Mouse (Mus musculus): ENCODE results near the gene Npr2. TPM values are rescaled to one million over a fixed set of nuclear protein-coding genes. Genes with fewer than 3 reads are reported as not detected.

Npr2 gene
- total and polyA plus RNA-seq, 3 experiments, result 0.27 to 2.3 TPM; not detected in 1

GRCm38 (mm10) chr4:43666412-43666811 is 34.7 kb downstream of the Npr2 start:
- peak; percentile 58 for DNase-seq (ENCODE audit: low read depth, low spot score)
- Histone ChIP-seq H3K4me3 (ENCODE audit: control insufficient read depth in 1 of 2, insufficient read depth in 1 of 2, low read depth in 2 of 2, low read length in 2 of 2) (no peak overlapping the region), H3K27me3 (ENCODE audit: control insufficient read depth in 1 of 2, insufficient read depth in 2 of 2, low read length in 2 of 2) (peaks cover 6 to 14% of the 10 kb centered on the region in 2 experiments), H3K36me3 (ENCODE audit: control insufficient read depth in 1 of 2, insufficient read depth in 2 of 2, low read length in 2 of 2) (no peaks in the 10 kb centered on the region; a peak in 1 of 4 replicates), H3K9ac (ENCODE audit: control insufficient read depth, low read depth, low read length, poor library complexity, severe bottlenecking) (no peak overlapping the region), H3K27ac (ENCODE audit: control insufficient read depth, low read depth, low read length) (no peak overlapping the region), H3K9me3 (replicated peaks; ENCODE audit: insufficient read depth, low read length) (no peaks in the 10 kb centered on the region), H3K79me2 (ENCODE audit: control insufficient read depth, insufficient read depth, low read length, poor library complexity) (no peaks in the 10 kb centered on the region; the same call in 1 of the 2 replicates), H3K4me1 (ENCODE audit: control insufficient read depth in 1 of 2, insufficient read depth in 2 of 2, low read length in 2 of 2) (peaks cover 0 to 12% of the 10 kb centered on the region in 2 experiments; a peak in 2 of 4 replicates)
- 0 out of 2 replicates have a peak, but pooled peaks have one; percentile 25 for TF ChIP-seq ZNF384 (IDR thresholded peaks at IDR 0.05; ENCODE audit: low read depth, low read length)
- TF ChIP-seq ZC3H11A (IDR thresholded peaks at IDR 0.05; ENCODE audit: low read depth, low read length), result peak; percentile 67
- no peak for TF ChIP-seq NRF1 (IDR thresholded peaks at IDR 0.05; ENCODE audit: insufficient read depth, low read depth, low read length, poor library complexity, severe bottlenecking)
- TF ChIP-seq MAFK (IDR thresholded peaks at IDR 0.05; ENCODE audit: borderline replicate concordance, low read depth, low read length), result no peak
- no peak for TF ChIP-seq CHD1 (IDR thresholded peaks at IDR 0.05; ENCODE audit: low read depth, low read length)
- no peak for TF ChIP-seq MEF2A (IDR thresholded peaks at IDR 0.05; ENCODE audit: extremely low read depth, insufficient replicate concordance, low read depth, low read length, poor library complexity, severe bottlenecking)
- peak; percentile 41 to 71 (median 55); a peak in 5 of 6 replicates for TF ChIP-seq CTCF (IDR thresholded peaks at IDR 0.05 in 2 of 3, conservative IDR thresholded peaks at IDR 0.05 in 1 of 3; ENCODE audit: control insufficient read depth in 1 of 3, insufficient read depth in 1 of 3, low read depth in 2 of 3, low read length in 3 of 3, poor library complexity in 1 of 3, severe bottlenecking in 1 of 3)
- TF ChIP-seq TAL1 (IDR thresholded peaks at IDR 0.05; ENCODE audit: low read length), result no peak
- TF ChIP-seq RAD21 (IDR thresholded peaks at IDR 0.05; ENCODE audit: low read depth, low read length), result peak; percentile 56
- TF ChIP-seq USF1 (IDR thresholded peaks at IDR 0.05; ENCODE audit: low read depth, low read length), result no peak
- no peak for TF ChIP-seq TCF12 (IDR thresholded peaks at IDR 0.05; ENCODE audit: low read depth, low read length)
- TF ChIP-seq GABPA (IDR thresholded peaks at IDR 0.05; ENCODE audit: low read depth, low read length), result no peak
- TF ChIP-seq SMC3 (IDR thresholded peaks at IDR 0.05; ENCODE audit: low read depth, low read length), result peak; percentile 87
- no peak for TF ChIP-seq MYC (IDR thresholded peaks at IDR 0.05; ENCODE audit: low read depth, low read length)
- TF ChIP-seq MYB (IDR thresholded peaks at IDR 0.05; ENCODE audit: low read depth, low read length), result no peak

- H3K27me3 ChIP-seq (ENCODE audit: control insufficient read depth in 1 of 2, insufficient read depth in 2 of 2, low read length in 2 of 2), result peaks cover 0 to 1% of the 10 kb centered on the region in 2 experiments; a peak in 1 of 4 replicates
Observed at GRCm38 (mm10) chr4:43668782-43669427, 37.2 kb downstream of the Npr2 start, which contains the start of the genes Tmem8b and Fam221b. TSS of gene Tmem8b (plus strand) at chr4:43668971. TSS of gene Fam221b (minus strand) at chr4:43669145.

More at GRCm38 (mm10) chr4:43668782-43669427, 37.2 kb downstream of the Npr2 start, which contains the start of the genes Tmem8b and Fam221b:
- peaks cover 0 to 12% of the 10 kb centered on the region in 2 experiments; a peak in 2 of 4 replicates for H3K4me1 ChIP-seq (ENCODE audit: control insufficient read depth in 1 of 2, insufficient read depth in 2 of 2, low read length in 2 of 2)
- H3K4me3 ChIP-seq (ENCODE audit: control insufficient read depth in 1 of 2, insufficient read depth in 1 of 2, low read depth in 2 of 2, low read length in 2 of 2), result peak within 1 kb of the TSS; percentile 78 to 87
- DNase-seq (ENCODE audit: low read depth, low spot score), result peak; percentile 88
- no peaks in the 10 kb centered on the region; a peak in 1 of 4 replicates for H3K36me3 ChIP-seq (ENCODE audit: control insufficient read depth in 1 of 2, insufficient read depth in 2 of 2, low read length in 2 of 2)
- H3K9ac ChIP-seq (ENCODE audit: control insufficient read depth, low read depth, low read length, poor library complexity, severe bottlenecking), result peak within 1 kb of the TSS; percentile 74
- TF ChIP-seq GATA1 (IDR thresholded peaks at IDR 0.05; ENCODE audit: low read depth, low read length), result no peak
- TF ChIP-seq MAZ (IDR thresholded peaks at IDR 0.05; ENCODE audit: low read depth, low read length), result no peak
- TF ChIP-seq NRF1 (IDR thresholded peaks at IDR 0.05; ENCODE audit: insufficient read depth, low read depth, low read length, poor library complexity, severe bottlenecking), result 0 out of 2 replicates have a peak, but pooled peaks have one; percentile 33
- TF ChIP-seq HCFC1 (IDR thresholded peaks at IDR 0.05; ENCODE audit: low read depth, low read length), result peak; percentile 38; the same call in 1 of the 2 replicates
- TF ChIP-seq CHD2 (IDR thresholded peaks at IDR 0.05; ENCODE audit: low read length), result no peak
- TF ChIP-seq SIN3A (IDR thresholded peaks at IDR 0.05; ENCODE audit: low read length), result peak; percentile 32; the same call in 1 of the 2 replicates
- TF ChIP-seq POLR2A (IDR thresholded peaks at IDR 0.05; ENCODE audit: control insufficient read depth in 1 of 2, insufficient read depth in 1 of 2, low read depth in 1 of 2, low read length in 2 of 2, poor library complexity in 1 of 2), result peak in 1 of 2 experiments; percentile 48; a peak in 1 of 4 replicates
- 0 out of 2 replicates have a peak, but pooled peaks have one; percentile 22 for TF ChIP-seq TBP (IDR thresholded peaks at IDR 0.05; ENCODE audit: low read depth, low read length)
- H3K27ac ChIP-seq (ENCODE audit: control insufficient read depth, low read depth, low read length), result no peak within 1 kb of the TSS
- no peaks in the 10 kb centered on the region for H3K9me3 ChIP-seq (replicated peaks; ENCODE audit: insufficient read depth, low read length)
- H3K79me2 ChIP-seq (ENCODE audit: control insufficient read depth, insufficient read depth, low read length, poor library complexity), result no peaks in the 10 kb centered on the region; the same call in 1 of the 2 replicates
